Mouse (Mus musculus) hematopoietic stem cell, adult 5-6 weeks (primary cell): Measurements from ENCODE around the gene Osbpl6. TPM values are rescaled to one million over a fixed set of nuclear protein-coding genes. Genes with fewer than 3 reads are reported as not detected.

Source experiments
- ATAC-seq, 2 experiments: fragments of 125-278 bp in 1 of 2; replicated peaks in 1 of 2; 2 replicates each; pipeline ENCODE4 v1.8.0; 2016 to 2017; ENCODE audit warnings: inconsistent platforms in 2 of 2, mild to moderate bottlenecking in 2 of 2, moderate number of reproducible peaks in 2 of 2, low read depth in 1 of 2, moderate TSS enrichment in 1 of 2; ENCODE audit not compliant: low FRiP score in 2 of 2, poor library complexity in 2 of 2, severe bottlenecking in 2 of 2, insufficient read depth in 1 of 2, low TSS enrichment in 1 of 2
- total RNA-seq: library from RNA; stranded (forward); fragments of 172-1452, 232-1000 nt; gene quantifications from 2 replicates; pipeline ENCODE4 v1.2.3, GENCODE M21; 2017

The Osbpl6 gene
- total RNA-seq, 1 experiment from 2014 or later = not detected

DNA sequence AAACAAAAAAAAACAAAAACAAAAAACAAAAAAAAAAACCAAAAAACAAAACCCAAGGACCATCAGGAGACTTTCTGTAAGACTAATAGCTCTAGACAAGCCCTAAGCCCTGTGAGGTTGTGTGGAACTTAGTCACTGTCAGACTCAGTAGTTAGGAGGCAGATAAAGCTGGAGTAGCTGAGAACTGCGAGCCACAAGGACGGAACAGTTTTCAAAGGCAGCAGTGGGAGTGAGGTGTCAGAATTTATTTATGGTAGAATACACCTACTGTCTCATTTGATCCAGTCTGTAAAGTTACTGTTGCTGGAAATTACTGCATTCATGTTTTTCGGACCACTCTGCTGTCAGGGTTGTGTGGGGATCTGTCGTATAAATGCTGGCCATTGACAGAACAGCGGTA lies 118.1 kb downstream of the Osbpl6 start:
- ATAC-seq = no peak

DNA sequence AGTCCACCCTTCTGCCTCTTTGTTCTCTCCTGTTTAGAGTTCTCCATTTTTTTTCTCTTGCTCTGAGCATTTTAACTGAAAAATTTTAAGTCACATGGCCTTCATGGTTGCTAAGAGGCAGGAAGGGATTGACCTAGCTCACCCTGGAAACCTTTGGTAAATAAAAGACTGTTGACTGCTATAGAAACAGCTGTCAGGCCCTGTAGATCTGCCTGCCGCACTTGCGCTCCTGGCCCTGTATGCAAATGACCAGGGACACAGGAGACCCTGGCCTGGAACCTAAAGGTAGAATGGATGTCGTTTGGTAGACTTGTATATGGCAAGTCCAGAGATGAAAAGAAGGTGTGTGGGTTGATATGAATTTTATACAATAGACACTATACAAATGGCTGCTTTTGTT lies 119.3 kb downstream of the Osbpl6 start:
- no peak for ATAC-seq

DNA sequence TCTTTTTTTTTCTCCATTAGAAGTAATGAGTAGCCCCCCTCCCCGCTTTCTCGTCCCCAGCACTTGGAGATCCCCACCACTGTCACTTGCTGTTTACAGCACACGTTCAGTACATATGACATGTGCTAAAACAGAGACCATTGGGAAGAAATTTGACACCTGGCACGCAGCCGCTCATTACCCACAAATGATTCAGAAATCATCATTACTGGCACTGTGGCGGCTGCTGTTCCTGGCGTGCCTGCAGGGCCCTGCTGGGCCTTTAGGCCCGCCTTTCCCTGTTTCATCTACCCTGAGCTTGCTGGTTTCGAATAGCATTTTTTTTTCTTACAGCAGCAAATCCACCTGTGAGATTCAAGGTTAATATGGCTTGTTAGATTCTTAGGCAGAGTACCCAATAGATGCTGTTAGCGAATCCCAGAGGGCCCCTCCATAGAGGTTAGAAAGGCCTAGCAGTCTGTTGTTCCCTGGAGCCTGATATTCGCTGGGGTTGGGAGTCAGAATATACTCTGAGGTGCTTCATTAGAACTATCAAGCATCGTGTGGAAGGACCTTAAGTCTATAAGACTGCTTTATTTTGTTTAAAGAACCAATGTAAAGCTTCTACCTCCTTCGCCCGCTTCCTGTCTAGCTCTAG lies 126.3 kb downstream of the Osbpl6 start:
- no peak for ATAC-seq

DNA sequence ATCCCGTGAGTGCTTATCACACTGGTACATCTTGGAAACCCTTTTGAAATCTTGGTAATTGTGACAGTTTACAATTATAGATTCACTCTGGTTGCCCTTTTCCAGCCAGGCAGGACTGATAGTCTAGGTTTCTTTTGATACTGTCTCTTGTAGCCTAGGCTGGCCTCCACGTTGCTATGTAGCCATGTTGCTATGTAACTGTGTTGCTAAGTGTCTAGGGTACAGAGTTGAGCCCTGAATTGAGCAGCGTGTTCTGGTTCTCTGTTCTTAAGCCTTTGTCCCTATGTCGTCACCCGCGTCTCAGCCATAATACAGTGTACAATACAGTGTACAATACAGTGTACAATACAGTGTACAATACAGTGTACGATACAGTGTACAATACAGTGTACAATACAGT lies 128.6 kb downstream of the Osbpl6 start:
- no peak for ATAC-seq

DNA sequence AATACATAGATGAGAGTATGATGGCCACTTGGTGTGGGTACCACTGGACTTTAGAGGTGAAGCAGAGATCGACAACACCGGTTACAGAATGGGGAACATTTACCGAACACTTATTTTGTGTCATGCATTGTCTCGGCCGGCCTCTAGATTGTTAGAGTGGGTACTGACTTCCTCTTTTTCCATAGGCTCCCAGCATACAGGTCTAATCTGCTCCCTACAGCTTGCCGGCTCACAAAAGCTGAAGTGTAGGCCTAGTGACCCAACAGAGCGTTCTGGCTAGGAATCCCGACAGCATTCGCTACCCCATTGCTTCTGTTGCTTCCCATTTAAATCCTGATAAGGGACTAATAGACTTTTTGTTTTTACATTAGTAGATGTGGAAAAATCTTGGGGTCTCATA lies 135.6 kb downstream of the Osbpl6 start:
- ATAC-seq = peak; percentile 98

DNA sequence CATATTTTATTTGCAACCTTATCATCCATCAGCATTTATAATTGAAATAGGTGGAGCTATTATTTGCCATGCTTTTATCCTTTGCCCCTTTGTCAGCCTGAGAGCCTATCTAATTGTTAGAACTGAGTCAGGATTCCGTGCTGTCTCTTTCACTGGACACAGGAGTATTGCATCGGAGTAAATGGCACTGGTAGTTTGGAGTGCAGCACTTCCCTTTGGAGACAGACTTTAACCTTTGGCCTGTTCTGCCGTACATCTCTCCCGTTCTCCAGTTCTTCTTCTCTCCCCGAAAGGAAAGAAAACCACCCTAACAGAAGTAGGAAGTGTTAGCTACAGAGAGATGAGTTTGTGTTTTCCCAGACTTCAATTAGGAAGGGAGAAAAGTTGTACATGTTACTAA lies 136.6 kb downstream of the Osbpl6 start:
- no peak for ATAC-seq

DNA sequence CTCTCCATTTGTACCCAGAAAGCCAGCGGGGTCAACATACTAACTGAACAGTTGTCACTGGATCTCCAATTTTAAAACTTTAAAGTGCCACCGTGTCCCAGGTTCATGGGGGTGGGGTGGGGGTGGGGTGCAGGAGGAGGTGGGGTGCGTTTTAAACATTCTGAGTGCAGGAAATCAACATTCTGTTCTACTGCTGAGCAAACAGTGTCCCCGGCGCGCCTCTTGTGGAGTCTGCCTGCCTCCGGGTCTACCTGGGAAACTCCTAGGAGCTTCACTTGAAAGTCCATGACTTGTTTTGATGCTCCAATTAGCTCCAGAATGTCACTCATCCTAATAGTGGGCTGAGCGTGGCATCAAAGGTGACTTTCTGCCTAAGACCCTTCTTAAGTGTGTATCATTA lies 139.2 kb downstream of the Osbpl6 start:
- no peak for ATAC-seq

DNA sequence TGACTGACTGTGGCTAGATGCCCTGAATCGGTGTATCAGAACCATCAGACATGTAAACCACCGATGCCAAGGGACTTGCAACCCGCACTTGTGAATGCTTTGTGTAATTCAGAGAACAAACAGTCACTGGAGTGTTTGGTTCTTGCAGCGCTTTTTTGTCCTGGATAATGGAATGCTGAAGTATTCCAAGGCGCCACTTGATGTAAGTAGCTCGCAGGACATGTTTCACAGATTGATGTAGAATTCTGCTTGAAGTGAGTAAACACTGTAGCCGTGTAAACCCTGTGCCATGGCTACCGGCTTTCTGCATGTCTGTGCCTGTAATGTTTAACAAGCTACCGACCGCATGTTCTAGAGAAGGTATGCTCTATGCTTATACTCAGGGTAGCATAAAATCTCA lies 141.9 kb downstream of the Osbpl6 start:
- no peak for ATAC-seq

DNA sequence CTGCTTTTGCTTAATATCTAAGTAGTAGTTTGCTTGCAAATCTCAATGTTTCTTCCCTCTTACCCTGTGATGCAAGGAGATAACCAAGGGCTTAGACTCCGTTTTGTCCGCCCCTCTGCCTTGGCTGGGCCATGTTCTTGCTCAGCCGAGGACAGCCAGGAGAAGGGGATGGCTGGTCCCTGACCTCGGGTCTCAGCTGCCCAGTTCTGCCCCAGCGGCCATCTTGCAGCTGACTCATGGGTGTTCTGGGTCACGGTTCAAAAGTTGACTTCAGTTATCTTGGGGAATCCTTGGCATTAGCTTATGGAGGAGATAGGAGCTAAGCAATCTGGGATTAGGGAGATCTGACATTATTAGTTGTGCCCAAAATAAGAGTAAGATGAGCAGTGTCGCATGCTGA lies 142.5 kb downstream of the Osbpl6 start:
- ATAC-seq = no peak

DNA sequence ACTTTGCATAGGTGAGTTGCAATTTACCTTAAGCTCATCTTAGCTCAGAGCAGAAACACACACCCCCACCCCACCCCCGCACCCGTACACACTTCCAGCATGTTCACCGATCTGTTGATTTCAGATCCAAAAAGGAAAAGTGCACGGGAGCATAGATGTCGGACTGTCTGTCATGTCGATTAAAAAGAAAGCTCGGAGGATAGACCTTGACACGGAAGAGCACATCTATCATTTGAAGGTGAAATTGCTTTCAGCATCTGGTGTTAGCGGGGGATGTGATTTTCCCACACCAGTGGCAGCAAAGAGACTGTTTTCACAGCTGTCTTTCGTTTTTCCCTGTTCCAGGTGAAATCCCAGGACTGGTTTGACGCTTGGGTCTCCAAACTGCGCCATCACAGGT lies 143.0 kb downstream of the Osbpl6 start:
- no peak for ATAC-seq

DNA sequence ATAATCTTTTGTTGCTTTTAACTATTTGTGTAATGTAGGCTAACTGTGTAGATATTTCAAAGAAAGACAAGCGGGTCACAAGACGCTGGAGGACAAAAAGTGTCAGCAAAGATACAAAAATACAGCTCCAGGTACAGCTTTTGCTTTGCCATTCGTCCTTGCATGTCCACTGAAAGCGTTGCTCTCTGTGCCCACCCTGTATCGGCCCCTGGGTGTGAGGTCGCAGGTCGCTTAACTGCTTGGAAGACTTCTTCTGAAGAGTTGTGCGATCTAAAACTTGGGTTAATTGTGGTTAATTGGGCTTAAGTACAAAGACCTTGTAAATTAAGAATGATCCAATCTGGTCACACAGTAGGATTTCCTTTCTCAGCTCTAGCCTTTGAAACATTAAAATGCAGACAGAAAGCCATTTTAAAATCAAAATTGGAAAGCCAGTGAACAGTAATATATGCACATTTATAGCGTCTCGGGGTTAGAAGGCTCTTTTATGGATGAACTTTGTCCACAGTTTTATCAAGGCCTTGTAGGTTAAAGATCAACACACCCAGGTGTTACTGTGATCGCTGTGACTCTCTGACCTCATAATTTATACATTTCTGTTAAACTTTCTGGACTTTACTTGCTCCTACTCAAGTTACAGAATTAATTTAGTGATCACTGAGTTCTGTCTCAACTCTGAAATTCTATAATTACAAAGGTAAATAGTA lies 149.7 kb downstream of the Osbpl6 start:
- ATAC-seq = no peak

DNA sequence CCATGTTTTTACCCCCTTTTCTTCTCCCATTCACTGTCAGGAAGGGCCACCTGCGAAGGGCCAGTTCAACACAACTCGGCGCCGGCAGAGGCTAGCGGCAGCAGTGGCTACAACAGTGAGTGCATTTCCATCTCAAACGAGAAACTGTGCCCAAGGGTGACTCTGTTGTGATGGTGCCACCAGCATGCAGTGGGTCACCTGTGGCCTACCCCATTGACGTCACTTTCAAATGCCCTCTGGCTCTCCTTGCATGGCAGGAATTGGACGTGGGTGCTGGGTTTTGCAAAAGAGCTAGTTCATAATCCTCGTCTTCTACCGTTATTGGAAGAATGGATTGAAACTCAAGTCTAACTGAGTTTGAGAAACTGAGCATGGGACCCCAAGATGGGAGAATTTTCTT lies 153.8 kb downstream of the Osbpl6 start:
- no peak for ATAC-seq

DNA sequence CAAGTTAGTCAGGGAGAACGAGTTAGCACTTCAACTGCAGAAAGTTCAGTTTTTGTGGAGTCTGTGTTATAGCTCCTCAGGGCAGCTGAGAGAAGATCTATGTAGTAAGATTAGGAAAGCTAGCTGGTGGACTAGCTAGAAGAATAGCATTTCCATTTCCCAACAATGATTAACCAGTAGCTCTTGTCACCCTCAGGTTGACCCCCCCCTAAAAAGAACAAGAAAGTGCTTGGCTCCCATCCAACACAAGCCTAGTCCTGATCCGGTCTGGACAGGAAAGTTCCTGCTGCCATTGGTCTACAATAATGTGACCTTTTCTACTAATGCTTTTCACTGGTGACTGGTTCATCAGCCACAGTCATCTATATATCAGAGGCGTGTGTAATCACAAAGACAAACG lies 157.6 kb downstream of the Osbpl6 start:
- ATAC-seq = no peak

DNA sequence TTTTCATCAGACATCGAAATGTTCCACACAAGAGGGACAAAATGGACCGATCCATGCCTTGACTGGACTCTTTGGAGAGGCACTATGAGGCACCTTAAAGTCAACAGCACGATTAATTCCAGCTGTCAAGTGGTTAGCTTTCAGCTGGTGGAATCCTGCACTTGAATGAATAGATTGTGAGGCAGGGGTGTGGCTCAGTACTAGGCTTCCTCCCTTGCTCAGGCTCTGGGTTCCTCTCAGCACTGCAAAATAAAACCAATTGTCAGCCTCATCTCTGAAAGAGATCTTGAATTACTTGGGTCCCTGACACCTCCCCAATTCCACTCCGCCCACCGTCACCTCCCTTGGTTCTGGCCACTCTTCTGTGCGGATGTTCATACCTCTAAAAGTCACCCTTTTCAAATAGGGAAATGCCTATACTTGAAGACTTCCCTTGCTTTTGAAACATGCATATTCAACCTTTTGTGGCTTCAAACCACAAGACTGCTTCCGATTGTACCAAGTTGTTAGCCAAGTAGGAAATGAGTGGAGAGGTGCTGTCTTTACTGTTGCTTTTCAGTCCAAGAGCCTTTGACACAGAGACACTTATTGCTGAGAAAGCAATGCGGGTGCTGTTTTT lies 160.7 kb downstream of the Osbpl6 start:
- peak; percentile 93 to 98 for ATAC-seq

DNA sequence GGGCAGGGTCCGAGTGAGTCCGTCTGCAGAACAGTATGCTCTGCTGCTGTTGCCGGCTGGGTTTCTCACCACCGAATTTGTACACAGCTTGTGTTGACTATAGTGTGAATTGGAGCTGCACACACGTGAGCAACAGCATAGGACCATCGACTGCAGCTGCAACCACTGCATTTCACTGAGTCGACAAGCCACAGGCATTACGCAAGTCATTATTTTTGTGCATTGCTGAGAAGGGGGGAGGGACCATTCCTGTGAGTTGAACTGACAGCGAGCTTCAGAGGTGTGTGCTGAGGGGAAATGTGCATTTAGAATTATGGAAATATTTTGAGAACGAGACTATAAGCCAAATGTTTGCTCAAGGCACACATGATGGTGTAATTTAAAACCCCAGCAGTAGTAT lies 165.2 kb downstream of the Osbpl6 start:
- ATAC-seq = no peak

DNA sequence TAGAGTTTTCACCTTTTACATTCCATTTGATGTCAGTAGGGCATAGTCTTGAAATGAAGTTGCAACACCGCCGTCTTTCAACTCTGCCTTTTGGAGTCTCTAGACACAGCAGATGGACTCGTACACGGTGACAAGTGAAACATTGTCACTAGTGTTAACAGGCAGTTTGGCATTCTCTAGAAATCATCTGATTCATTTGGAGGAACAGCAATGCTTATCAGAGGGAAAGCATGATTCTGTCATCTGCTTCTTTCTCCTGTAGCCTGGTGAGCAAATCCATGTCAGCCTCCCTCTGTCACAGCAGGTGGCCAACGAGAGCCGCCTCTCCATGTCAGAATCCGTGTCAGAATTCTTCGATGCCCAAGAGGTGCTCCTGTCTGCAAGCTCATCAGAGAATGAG lies 172.6 kb downstream of the Osbpl6 start:
- ATAC-seq = no peak

DNA sequence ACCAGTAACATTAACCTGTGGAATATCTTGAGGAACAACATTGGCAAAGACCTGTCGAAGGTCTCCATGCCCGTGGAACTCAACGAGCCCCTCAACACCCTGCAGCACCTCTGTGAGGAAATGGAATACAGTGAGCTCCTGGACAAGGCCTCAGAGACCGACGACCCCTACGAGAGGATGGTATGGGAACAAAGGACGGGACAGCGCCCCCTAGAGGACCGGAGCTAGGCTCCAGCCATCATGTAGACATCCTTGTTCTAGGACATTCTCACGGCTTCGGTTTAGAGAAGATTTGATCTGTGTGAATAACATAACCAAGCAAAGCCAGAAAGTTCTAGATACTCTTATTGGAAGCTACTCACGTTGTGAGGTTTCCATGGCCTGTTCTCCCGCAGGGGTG lies 178.8 kb downstream of the Osbpl6 start:
- ATAC-seq = no peak

DNA sequence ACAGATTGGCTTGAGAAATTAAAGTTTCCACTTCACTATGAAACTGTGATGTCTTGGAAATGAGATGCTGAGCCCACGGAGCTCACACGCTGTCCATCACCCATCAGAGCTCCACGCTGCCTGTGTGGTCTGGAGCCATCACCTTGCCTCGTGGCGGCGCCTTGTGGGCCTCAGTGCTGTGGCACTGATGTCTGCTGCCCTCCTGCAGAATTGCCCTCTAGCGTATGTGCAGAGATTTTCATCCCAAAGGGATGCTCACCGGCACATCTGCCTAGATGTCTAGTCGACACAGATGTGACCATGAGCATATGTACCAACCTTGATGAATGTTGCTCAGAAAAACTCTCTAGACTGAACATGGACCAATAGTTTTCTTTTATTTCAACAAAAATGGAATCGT lies 180.6 kb downstream of the Osbpl6 start:
- no peak for ATAC-seq

DNA sequence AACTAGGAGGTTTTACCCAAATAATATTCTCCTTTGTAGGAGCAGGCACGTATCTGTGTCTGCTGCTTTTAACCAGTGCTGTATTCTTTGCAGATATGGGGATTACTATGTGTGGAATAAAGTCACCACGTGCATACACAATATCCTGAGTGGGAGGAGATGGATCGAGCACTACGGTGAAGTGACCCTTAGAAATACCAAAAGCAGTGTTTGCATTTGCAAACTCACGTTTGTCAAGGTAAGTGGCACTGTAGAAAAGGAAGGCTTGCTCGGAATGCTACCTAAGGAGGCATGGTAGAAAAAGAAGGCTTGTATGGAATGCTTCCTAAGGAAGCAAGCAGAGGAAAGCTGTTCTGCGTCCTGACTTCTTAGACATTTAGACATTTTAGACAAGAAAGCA lies 183.9 kb downstream of the Osbpl6 start:
- ATAC-seq = no peak
